20 mouse cellular contexts compared by ENCODE assay signal in genomic region chr14:76541341-76541740, GRCm38 (mm10). TPM values are rescaled to one million over a fixed set of nuclear protein-coding genes. Genes with fewer than 3 reads are reported as not detected.
DNase-seq lines count a peak whose midpoint lies in the region; ATAC-seq and TF ChIP-seq lines count a peak whose summit lies in the region.
"Had no signal": no experiment of that assay in that cellular context is flagged by ENCODE, and none has a peak within 500 bp of the region (broad histone marks: within the 10 kb centered on the region; RNA-seq: fewer than 3 reads in every experiment).

No protein-coding gene starts in this region.

- 0 out of 2 replicates have a peak overlapping the region, but pooled peaks have one; percentile 18 for H3K27ac ChIP-seq in heart, embryonic 11.5 days (ENCODE audit: low read depth, low read length)
- H3K27ac ChIP-seq in left cerebral cortex, adult 2 months, result peak overlapping the region; percentile 63; the same call in 1 of the 2 replicates
- 0 out of 2 replicates have a peak overlapping the region, but pooled peaks have one; percentile 2 for H3K27ac ChIP-seq in testis, adult 2 months (ENCODE audit: control insufficient read depth, insufficient read depth, low read depth, low read length)
- H3K27ac ChIP-seq: kidney, embryonic 15.5 days; stomach, embryonic 15.5 days had no signal

- no peak overlapping the region for H3K4me2 ChIP-seq in heart, embryonic 11.5 days
- H3K4me2 ChIP-seq: kidney, embryonic 15.5 days; midbrain, embryonic 11.5 days; stomach, embryonic 15.5 days had no signal

- no peaks in the 10 kb centered on the region for H3K9me3 ChIP-seq in heart, embryonic 11.5 days (replicated peaks; ENCODE audit: control insufficient read depth, low read length)
- H3K9me3 ChIP-seq: kidney, embryonic 15.5 days; stomach, embryonic 15.5 days had no signal

- peaks cover 18% of the 10 kb centered on the region for H3K4me1 ChIP-seq in heart, embryonic 11.5 days (ENCODE audit: control insufficient read depth, insufficient read depth, low read length)
- H3K4me1 ChIP-seq in testis, adult 2 months (ENCODE audit: control insufficient read depth, insufficient read depth, low read length), result peaks cover 3% of the 10 kb centered on the region; the same call in 1 of the 2 replicates

- H3K4me3 ChIP-seq in heart, embryonic 11.5 days (ENCODE audit: low read depth, low read length), result no peak overlapping the region
- no peak overlapping the region for H3K4me3 ChIP-seq in left cerebral cortex, adult 2 months
- H3K4me3 ChIP-seq in testis, adult 2 months (ENCODE audit: control insufficient read depth, low read depth, low read length), result no peak overlapping the region
- H3K4me3 ChIP-seq: kidney, embryonic 15.5 days; stomach, embryonic 15.5 days had no signal

- no peak overlapping the region for H3K9ac ChIP-seq in heart, embryonic 11.5 days (ENCODE audit: low read depth, low read length)
- H3K9ac ChIP-seq: kidney, embryonic 15.5 days; stomach, embryonic 15.5 days had no signal

- intact Hi-C loops in left cerebral cortex, adult 2 months (cut with DNase I), result no loop called here
- intact Hi-C loops in left cerebral cortex, postnatal 14 days (cut with DNase I), result no loop called here

- 20% methylated on average over 2 of the region's 2 CpGs for WGBS in heart, embryonic 11.5 days (ENCODE audit: insufficient replicate concordance)

- no peak for DNase-seq in heart, adult 9 months (ENCODE audit: low spot score in 2 of 2)
- no peak for DNase-seq in left cerebral cortex, adult 2 months (ENCODE audit: extremely low spot score in 1 of 2, low spot score in 2 of 2)
- DNase-seq in left cerebral cortex, postnatal 14 days (ENCODE audit: low spot score in 2 of 2), result no peak
- no peak for DNase-seq in testis, postnatal 10 days (ENCODE audit: low spot score)
- DNase-seq in right cerebral cortex, postnatal 4 days, result no peak
- DNase-seq: cerebellum, adult 8-10 months; heart, postnatal 4 days; lung, adult 18-20 months; lung, postnatal 36 days; right cerebral cortex, adult 18-20 months; thymus, postnatal 14 days had no signal

- H3K27me3 ChIP-seq in heart, embryonic 11.5 days (ENCODE audit: control insufficient read depth, insufficient read depth, low read length), result no peaks in the 10 kb centered on the region
- no peaks in the 10 kb centered on the region for H3K27me3 ChIP-seq in testis, adult 2 months (ENCODE audit: control insufficient read depth, insufficient read depth, low read length)
- H3K27me3 ChIP-seq: kidney, embryonic 15.5 days; Patski; stomach, embryonic 15.5 days had no signal

- no peak for ATAC-seq in heart, embryonic 11.5 days (replicated peaks; ENCODE audit: insufficient number of reproducible peaks, low FRiP score, low TSS enrichment)
- no peak for ATAC-seq in cerebellum, adult (ENCODE audit: insufficient number of reproducible peaks, low FRiP score, low TSS enrichment)
- ATAC-seq: activated CD4-positive, CD25-positive, alpha-beta regulatory T cell, adult 4 months; inflammation-experienced regulatory T-cells, adult 6 months; Patski had no signal

- no peak for TF ChIP-seq POLR2A in testis, adult 2 months (IDR thresholded peaks at IDR 0.05; ENCODE audit: control insufficient read depth, low read depth, low read length)

- H3K36me3 ChIP-seq in heart, embryonic 11.5 days (ENCODE audit: control insufficient read depth, insufficient read depth, low read length), result no peaks in the 10 kb centered on the region
- no peaks in the 10 kb centered on the region for H3K36me3 ChIP-seq in testis, adult 2 months (ENCODE audit: control insufficient read depth, insufficient read depth, low read length)
- H3K36me3 ChIP-seq: kidney, embryonic 15.5 days; stomach, embryonic 15.5 days had no signal

- no peak for TF ChIP-seq CTCF in left cerebral cortex, adult 2 months (IDR thresholded peaks at IDR 0.05)
- no peak for TF ChIP-seq CTCF in testis, adult 2 months (IDR thresholded peaks at IDR 0.05; ENCODE audit: control insufficient read depth, insufficient read depth, insufficient replicate concordance, low read depth, low read length)

RNA-seq across cellular contexts. Expression of gene Serp2, which starts 15.3 kb away (rescaled TPM):
- 24.4 TPM in 2 replicates for polyA plus RNA-seq in heart, embryonic 11.5 days (2014; fragmentation: Nextera tagmentation; extraction: Ambion mirVana)
- 100 to 1,000 TPM; 178 to 186 TPM for total RNA-seq in left cerebral cortex, adult 2 months (2021)
- total RNA-seq in left cerebral cortex, postnatal 14 days (2021), result 100 to 1,000 TPM; 161 to 172 TPM
- polyA plus RNA-seq in testis, adult 2 months (2012; rRNA removed), result 73.8 and 80.3 TPM in 2 replicates

Comparison
In these comparisons a context has a peak if more than half of its experiments do, and no peak if none do; other contexts are left out.
1. H3K27ac ChIP-seq: peak in every context shown above with its lines; median percentile 63 in left cerebral cortex, adult 2 months; 18 in heart, embryonic 11.5 days; 2 in testis, adult 2 months.